Mouse (Mus musculus) neural tube, embryonic 13.5 days (tissue): ENCODE results near the gene Cd70. TPM values are rescaled to one million over a fixed set of nuclear protein-coding genes. Genes with fewer than 3 reads are reported as not detected.

Experiments used
- ATAC-seq: fragments of 200-750 bp; cut with Nextera tagmentation; 2 replicates; pipeline ENCODE4 v1.8.0; 2017; ENCODE audit warnings: low read depth, mild to moderate bottlenecking, moderate TSS enrichment, moderate library complexity
- H3K27ac ChIP-seq: fragments of 300-500 bp; sonication (generic); replicated peaks from 2 replicates; pipeline ENCODE4 v1.5.1; 2015; ENCODE audit warnings: moderate library complexity, mild to moderate bottlenecking, inconsistent platforms
- H3K27me3 ChIP-seq: fragments of 300-500 bp; sonication (generic); 2 replicates; pipeline ENCODE4 v1.6.1; 2015; ENCODE audit warnings: mild to moderate bottlenecking, inconsistent platforms
- H3K36me3 ChIP-seq: fragments of 300-500 bp; sonication (generic); 2 replicates; pipeline ENCODE4 v1.6.1; 2015; ENCODE audit warnings: mild to moderate bottlenecking, inconsistent platforms
- H3K4me1 ChIP-seq: fragments of 300-500 bp; sonication (generic); replicated peaks from 2 replicates; pipeline ENCODE4 v1.6.1; 2015; ENCODE audit warnings: inconsistent platforms
- H3K4me2 ChIP-seq: fragments of 300-500 bp; sonication (generic); 2 replicates; pipeline ENCODE4 v1.6.1; 2015; ENCODE audit warnings: inconsistent platforms, mild to moderate bottlenecking, moderate library complexity
- H3K4me3 ChIP-seq: fragments of 300-500 bp; sonication (generic); 2 replicates; pipeline ENCODE4 v1.5.1; 2015; ENCODE audit warnings: mild to moderate bottlenecking, inconsistent platforms
- H3K9ac ChIP-seq: fragments of 300-500 bp; sonication (generic); 2 replicates; pipeline ENCODE4 v1.6.1; 2015; ENCODE audit warnings: moderate library complexity, mild to moderate bottlenecking, inconsistent platforms
- H3K9me3 ChIP-seq: fragments of 300-500 bp; sonication (generic); 2 replicates; pipeline ENCODE4 v1.6.1; 2016; ENCODE audit warnings: inconsistent platforms
- WGBS: fragments of 180-500 bp; shearing (Covaris S2); methylation state at CpG from one replicate; pipeline ENCODE4 v1.1.7; 2015; 5-methylcytosine and 5-hydroxymethylcytosine counted together
- polyA plus RNA-seq: library from polyadenylated mRNA; unstranded; fragments of >200 nt; fragmentation: Nextera tagmentation; extraction: Ambion mirVana; gene quantifications from 2 replicates; pipeline ENCODE4 v1.2.1, GENCODE M21; 2015

The Cd70 gene
- 0.56 and 0.62 TPM in 2 replicates for polyA plus RNA-seq

DNA sequence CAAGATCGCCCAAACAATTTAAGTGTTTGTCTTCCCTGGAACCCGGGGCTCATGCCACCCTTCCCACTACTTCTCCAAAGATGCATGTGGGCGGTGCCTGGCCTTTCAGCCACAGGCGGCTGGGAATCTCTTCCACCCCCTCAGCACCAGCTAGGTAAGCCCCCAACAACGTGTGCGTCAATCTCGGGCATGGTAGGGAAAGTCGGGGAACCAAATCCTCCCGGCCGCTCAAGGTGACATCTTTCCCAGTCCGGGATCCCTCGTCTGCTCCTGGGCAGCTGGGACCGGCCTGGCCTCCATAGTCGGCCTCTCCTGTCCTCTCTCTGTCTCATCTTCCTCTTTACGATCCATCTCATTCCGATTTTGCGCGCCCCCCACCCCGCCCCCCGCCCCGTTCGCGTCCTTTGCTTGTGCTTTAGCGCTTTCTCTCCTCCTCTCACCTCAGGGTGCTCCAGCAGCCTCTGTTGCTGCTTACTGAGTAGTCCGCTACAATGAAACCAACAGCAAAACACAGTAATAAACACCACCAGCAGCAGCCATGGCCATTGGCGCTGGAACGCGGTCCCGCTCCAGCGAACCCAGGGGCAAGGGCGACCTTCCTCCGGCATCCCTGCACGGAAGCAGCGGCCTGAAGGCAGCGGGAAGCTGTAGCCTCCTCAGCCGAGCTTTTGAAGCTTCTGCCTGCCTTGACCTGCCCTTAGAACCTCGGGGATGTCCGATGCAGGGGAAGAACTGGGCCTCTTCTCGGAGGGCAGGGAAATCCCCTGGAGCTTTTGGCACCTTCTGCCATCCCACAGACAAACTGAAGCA, at the start of gene Cd70:
TSS of gene Cd70 (minus strand) at position 784 of the 810 bp plus-strand sequence.
- Histone ChIP-seq H3K9ac (peak within 1 kb of the TSS; percentile 59), H3K4me2 (peak within 1 kb of the TSS; percentile 58), H3K36me3 (no peaks in the 10 kb centered on the region), H3K4me3 (peak within 1 kb of the TSS; percentile 37), H3K4me1 (peaks cover 14% of the 10 kb centered on the region), H3K27ac (no peak within 1 kb of the TSS), H3K27me3 (peaks cover 52% of the 10 kb centered on the region), H3K9me3 (no peaks in the 10 kb centered on the region)
- peak; percentile 65; the same call in 1 of the 2 replicates for ATAC-seq
- WGBS, result 4% methylated on average over 39 of the region's 39 CpGs

DNA sequence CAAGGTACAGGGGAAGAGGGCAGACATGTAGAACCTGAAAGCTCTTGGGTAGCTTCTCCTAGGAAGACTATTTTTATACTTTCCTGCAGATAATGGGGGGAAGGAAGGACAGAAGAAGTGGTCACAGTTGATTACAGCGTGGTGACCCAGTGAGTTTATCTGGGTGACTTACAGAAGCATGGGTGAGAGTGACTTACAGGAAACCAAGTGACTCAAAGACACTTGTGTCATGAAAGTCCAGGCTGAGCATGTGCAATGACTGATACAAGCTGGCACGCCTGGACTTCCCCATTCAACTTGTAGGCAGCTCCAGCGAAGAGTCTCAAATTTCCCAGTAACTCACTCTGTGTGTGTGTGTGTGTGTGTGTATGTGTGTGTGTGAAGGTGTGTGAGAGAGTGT, 48.7 kb upstream of the Cd70 start:
- H3K36me3 ChIP-seq, result no peaks in the 10 kb centered on the region
- H3K4me2 ChIP-seq, result no peak overlapping the region
- no peaks in the 10 kb centered on the region for H3K9me3 ChIP-seq
- H3K27me3 ChIP-seq, result no peaks in the 10 kb centered on the region
- 80% methylated on average over 3 of the region's 3 CpGs for WGBS
- H3K9ac ChIP-seq, result no peak overlapping the region
- no peak overlapping the region for H3K4me3 ChIP-seq
- ATAC-seq, result no peak
- no peak overlapping the region for H3K27ac ChIP-seq
- H3K4me1 ChIP-seq, result no peaks in the 10 kb centered on the region

DNA sequence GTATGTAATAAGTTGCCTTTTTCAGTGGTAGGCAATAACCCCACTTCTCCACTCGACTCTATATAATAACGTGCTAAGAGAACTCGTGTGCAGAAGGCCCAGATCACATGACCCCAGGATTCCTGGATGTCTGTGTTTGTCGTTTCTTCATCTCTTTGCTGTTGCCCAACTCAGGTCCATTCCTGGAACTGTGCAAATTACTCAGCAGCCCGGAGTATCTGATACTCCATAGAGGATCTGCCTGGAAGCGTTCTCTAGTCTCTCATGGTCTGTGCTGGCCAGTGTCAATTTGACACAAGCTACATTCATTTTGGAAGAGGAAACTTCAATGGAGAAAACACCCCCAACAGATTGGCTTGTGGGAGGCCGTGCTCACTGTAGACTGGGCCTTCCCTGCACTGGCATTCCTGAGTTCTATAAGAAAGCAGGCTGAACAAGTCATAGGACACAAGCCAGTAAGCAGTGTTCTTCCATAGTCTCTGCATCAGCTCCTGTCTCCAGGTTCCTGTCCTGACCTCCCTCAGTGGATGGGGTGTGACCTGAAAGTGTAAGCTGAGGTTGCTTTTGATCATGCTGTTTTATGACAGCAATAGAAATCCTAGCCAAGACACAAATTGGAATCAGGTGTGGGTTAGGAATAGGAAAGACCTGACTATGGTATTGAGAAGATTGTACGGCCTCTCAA, 45.9 kb upstream of the Cd70 start:
- no peaks in the 10 kb centered on the region for H3K36me3 ChIP-seq
- H3K27ac ChIP-seq, result no peak overlapping the region
- no peak for ATAC-seq
- H3K4me2 ChIP-seq, result no peak overlapping the region
- no peaks in the 10 kb centered on the region for H3K9me3 ChIP-seq
- H3K4me3 ChIP-seq, result no peak overlapping the region
- WGBS, result 78% methylated on average over 8 of the region's 8 CpGs
- H3K4me1 ChIP-seq, result no peaks in the 10 kb centered on the region
- H3K9ac ChIP-seq, result no peak overlapping the region
- H3K27me3 ChIP-seq, result no peaks in the 10 kb centered on the region

DNA sequence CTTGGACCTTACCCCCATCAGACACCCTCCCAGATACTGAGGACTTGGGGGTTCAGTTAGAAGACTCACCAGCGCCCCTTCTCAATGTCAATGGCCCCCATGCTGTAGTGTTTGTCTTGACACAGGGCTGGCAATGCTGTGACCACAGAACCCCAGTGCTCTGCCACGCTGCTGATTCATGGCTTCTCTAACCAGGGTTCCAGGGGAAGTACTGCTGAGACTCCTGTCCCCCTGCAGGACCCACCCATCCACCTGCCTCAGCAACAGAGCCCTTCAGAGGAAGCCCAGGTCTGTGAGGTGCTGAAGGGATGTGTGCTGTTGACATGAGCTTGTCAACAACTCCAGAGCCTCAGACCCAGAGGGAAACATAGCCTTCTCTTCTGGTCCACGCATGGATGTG, 45.2 kb upstream of the Cd70 start:
- Histone ChIP-seq H3K27me3 (no peaks in the 10 kb centered on the region), H3K4me2 (no peak overlapping the region), H3K9ac (no peak overlapping the region), H3K9me3 (no peaks in the 10 kb centered on the region), H3K27ac (no peak overlapping the region), H3K4me3 (no peak overlapping the region), H3K36me3 (no peaks in the 10 kb centered on the region), H3K4me1 (no peaks in the 10 kb centered on the region)
- no peak for ATAC-seq
- WGBS, result 94% methylated on average over 3 of the region's 3 CpGs

DNA sequence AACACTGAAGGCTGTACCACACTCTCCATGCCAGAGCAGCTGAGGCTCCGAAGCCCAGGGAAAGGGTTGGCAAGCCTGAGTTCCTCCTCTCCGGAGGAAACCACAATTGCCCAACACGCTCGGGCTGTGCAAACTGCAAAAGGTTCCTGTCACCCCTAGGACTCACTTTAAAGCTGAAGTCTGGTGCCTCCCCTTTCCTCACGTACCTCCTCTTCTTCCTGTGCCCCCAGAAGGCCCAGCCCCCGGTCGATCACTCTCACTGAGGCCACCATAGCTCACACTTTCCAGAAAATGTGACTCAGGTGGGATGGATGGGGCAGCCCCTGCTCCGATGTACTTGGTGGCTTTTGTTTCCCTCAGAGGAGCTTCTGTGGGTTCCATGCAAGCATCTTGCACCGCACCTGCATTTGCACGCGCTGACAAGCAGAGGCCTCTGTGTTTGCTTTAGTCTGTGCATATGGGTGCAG, 44.5 kb upstream of the Cd70 start, which contains the start of gene Tnfsf14:
TSS of gene Tnfsf14 (minus strand) at position 137 of the 467 bp plus-strand sequence.
- no peak within 1 kb of the TSS for H3K9ac ChIP-seq
- H3K9me3 ChIP-seq, result no peaks in the 10 kb centered on the region
- no peak within 1 kb of the TSS for H3K4me2 ChIP-seq
- H3K4me1 ChIP-seq, result no peaks in the 10 kb centered on the region
- WGBS, result 85% methylated on average over 11 of the region's 11 CpGs
- no peak within 1 kb of the TSS for H3K4me3 ChIP-seq
- no peaks in the 10 kb centered on the region for H3K36me3 ChIP-seq
- no peak within 1 kb of the TSS for H3K27ac ChIP-seq
- ATAC-seq, result no peak
- no peaks in the 10 kb centered on the region for H3K27me3 ChIP-seq

DNA sequence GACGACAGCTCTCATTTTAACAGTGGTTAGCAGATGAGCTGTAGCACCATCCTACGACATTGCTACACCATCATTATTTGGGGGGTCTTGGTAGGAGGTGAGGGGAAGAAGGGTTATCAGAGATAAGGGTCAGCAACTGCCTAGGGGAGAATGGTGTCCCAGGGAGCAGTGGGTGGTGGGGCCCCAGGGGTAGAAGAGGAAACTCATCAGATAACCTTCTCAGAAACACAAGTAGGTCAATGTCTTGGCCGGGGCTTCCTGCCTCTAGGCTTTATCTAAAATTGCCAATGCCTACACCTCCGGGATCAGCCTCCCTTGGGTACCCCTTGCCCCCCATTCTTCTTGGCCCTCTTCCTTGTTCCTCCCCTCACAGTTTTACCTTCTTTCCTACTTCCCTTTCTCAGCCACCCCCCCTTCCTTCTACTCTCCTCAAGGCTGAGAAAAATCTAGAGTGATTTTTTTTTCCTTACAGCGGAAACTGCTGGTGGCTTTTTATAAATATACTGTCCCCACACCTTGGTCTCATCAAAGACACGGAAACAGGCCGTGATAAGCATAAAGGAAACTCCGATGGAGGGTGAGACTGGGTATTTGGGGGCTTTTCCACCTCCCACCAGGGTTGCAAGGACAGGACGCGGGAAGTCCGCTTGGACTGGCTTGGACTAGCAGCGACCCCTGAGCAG, 39.1 kb upstream of the Cd70 start:
- ATAC-seq, result no peak
- Histone ChIP-seq H3K9ac (no peak overlapping the region), H3K9me3 (no peaks in the 10 kb centered on the region), H3K27ac (no peak overlapping the region), H3K36me3 (no peaks in the 10 kb centered on the region), H3K27me3 (no peaks in the 10 kb centered on the region), H3K4me1 (no peaks in the 10 kb centered on the region), H3K4me2 (no peak overlapping the region), H3K4me3 (no peak overlapping the region)
- WGBS, result 89% methylated on average over 12 of the region's 12 CpGs

DNA sequence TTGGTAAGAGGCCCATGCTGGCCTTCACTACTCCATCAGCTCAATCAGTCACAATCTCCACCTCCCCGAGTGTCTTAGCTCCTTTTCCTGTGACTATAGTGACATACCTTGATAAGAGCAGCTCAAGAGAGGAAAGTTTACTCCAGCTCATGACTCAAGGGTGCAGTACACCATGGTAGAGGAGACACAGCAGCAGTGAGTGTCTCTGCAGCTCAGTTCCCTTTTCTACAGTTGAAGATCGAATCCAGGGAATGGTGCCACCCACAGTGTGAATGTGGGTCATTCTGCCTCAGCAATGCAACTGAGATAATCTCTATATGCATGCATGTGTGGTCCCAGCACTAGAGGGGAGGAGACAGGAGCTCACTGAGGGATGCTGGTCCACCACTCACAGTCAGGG, 36.1 kb upstream of the Cd70 start:
- Histone ChIP-seq H3K4me3 (no peak overlapping the region), H3K4me2 (no peak overlapping the region), H3K4me1 (no peaks in the 10 kb centered on the region), H3K9ac (no peak overlapping the region), H3K27me3 (no peaks in the 10 kb centered on the region), H3K27ac (no peak overlapping the region), H3K9me3 (no peaks in the 10 kb centered on the region), H3K36me3 (no peaks in the 10 kb centered on the region)
- 73% methylated on average over 2 of the region's 2 CpGs for WGBS
- no peak for ATAC-seq

DNA sequence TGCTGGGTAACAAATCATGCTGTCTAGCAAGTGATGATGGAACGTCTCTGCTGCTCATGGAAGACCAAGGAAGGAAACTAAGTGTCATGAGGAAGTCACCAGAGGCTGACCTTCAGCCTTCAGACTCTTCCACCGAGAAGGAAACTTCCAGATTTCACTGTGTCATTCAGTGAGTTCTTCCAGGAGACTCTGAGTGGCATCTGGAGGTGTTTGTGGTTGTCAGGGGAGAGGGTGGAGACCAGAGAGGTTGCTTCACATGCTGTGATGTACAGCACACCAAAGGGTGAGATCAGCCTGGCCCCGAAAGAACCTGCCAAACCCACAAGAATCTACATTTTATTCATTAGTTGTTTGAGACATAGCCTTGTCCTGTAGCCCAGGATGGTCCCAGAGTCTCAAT, 33.3 kb upstream of the Cd70 start:
- Histone ChIP-seq H3K4me2 (no peak overlapping the region), H3K27ac (no peak overlapping the region), H3K9ac (no peak overlapping the region), H3K4me3 (no peak overlapping the region), H3K27me3 (no peaks in the 10 kb centered on the region), H3K4me1 (no peaks in the 10 kb centered on the region), H3K36me3 (no peaks in the 10 kb centered on the region), H3K9me3 (no peaks in the 10 kb centered on the region)
- WGBS, result 72% methylated on average over 3 of the region's 3 CpGs
- no peak for ATAC-seq

DNA sequence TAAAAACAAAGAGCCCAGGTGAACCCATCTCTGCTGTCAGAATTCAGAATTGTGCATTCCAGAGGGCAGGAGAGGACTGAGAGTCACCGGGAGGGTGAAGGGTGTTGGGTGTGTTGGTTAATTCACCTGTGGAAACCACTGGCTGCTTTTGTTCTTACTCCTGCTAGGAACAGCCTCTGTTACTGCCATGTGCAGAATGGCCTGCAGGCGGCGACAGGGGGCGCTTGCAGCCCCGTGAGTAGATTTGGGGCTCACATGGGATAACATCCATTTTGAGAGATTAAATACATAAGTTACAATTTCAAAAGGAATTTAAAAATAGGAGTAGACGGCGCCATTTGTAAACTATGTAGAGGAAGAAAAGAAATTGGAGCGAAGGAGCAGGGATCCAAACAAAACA, 30.8 kb upstream of the Cd70 start:
- Histone ChIP-seq H3K4me1 (no peaks in the 10 kb centered on the region), H3K9ac (no peak overlapping the region), H3K9me3 (no peaks in the 10 kb centered on the region), H3K36me3 (no peaks in the 10 kb centered on the region), H3K27ac (no peak overlapping the region), H3K4me2 (no peak overlapping the region), H3K27me3 (no peaks in the 10 kb centered on the region), H3K4me3 (no peak overlapping the region)
- 37% methylated on average over 8 of the region's 8 CpGs for WGBS
- ATAC-seq, result no peak

DNA sequence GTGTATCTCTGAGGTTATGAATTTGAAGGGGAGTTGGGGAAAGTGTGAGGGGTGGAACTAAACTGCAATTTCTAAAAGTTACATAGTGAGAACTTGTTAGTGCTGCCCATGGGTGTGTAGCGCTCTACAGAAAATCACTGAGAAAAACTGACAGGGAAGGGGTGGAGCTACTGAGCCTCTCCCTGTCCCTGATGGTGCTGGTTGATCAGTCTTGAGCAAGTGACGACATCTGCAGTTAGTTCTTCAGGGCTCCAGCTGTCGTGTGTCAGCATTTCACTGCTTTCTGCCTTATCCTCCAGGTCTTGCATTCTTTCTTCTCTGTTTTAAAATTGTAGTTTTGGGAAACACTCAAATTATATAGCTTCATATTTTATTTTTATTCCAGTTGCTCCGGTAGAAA, 23.8 kb upstream of the Cd70 start:
- WGBS, result 87% methylated on average over 4 of the region's 4 CpGs
- no peak overlapping the region for H3K4me2 ChIP-seq
- no peak overlapping the region for H3K27ac ChIP-seq
- H3K36me3 ChIP-seq, result no peaks in the 10 kb centered on the region
- no peaks in the 10 kb centered on the region for H3K4me1 ChIP-seq
- ATAC-seq, result no peak
- no peak overlapping the region for H3K9ac ChIP-seq
- H3K27me3 ChIP-seq, result no peaks in the 10 kb centered on the region
- no peaks in the 10 kb centered on the region for H3K9me3 ChIP-seq
- no peak overlapping the region for H3K4me3 ChIP-seq

DNA sequence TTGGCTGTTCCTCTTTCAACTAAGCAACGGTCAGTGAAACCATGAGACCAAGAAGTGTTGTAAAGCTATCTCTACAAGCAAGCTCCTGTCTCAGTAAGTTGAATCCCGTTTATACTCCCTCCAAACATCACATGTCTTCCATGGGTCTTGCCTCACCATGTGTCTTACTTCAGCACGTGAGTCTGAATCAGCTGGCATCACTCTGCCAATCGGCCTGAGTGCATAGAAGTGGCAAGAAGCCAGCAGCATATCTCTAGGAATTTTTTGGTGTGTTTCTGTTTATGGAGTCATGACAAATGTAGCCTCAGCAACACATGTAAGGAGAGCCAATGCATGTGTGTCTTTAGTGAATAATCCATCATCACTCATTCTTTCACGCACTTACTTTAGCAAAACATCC, 22.8 kb upstream of the Cd70 start:
- 83% methylated on average over 5 of the region's 5 CpGs for WGBS
- no peaks in the 10 kb centered on the region for H3K27me3 ChIP-seq

DNA sequence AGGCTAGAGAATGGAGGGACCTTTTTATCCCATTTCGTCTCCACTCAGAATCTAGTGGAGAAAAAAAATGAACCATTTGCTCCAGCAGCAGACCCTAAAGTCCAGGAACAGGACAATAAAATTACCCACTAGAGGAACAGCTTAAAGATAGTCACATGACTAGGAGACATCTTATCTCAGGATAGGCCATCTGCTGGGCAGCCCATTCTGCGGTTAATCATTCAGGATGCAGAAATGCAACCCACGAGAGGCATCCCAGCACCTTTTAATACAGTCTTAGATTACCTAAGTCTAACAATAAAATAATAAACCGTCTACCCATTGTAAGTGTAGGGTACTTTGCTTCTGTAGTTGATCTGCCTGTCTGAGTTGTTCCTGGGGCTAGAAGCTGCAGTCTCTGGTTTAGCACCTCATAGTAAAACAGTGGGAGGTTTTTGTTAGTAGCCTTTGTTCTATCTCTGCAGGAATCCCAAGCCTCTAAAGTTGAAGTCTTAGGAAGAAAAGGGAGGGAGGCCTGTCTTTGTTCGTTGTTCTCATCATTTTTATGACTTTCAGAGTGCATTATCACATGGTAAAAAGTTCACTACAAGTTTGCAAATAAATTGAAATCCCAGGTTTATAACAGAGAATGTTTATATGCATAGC, 21.2 kb upstream of the Cd70 start:
- Histone ChIP-seq H3K4me2 (no peak overlapping the region), H3K36me3 (no peaks in the 10 kb centered on the region), H3K9me3 (no peaks in the 10 kb centered on the region), H3K27me3 (no peaks in the 10 kb centered on the region), H3K4me1 (no peaks in the 10 kb centered on the region), H3K4me3 (no peak overlapping the region), H3K27ac (no peak overlapping the region), H3K9ac (no peak overlapping the region)
- 30% methylated on average over 5 of the region's 5 CpGs for WGBS
- no peak for ATAC-seq

More for the DNA sequence above, 22.8 kb upstream of the Cd70 start:
- ATAC-seq, result no peak
- H3K27ac ChIP-seq, result no peak overlapping the region
- H3K4me1 ChIP-seq, result no peaks in the 10 kb centered on the region
- H3K36me3 ChIP-seq, result no peaks in the 10 kb centered on the region
- no peak overlapping the region for H3K9ac ChIP-seq
- no peak overlapping the region for H3K4me2 ChIP-seq
- no peaks in the 10 kb centered on the region for H3K9me3 ChIP-seq
- no peak overlapping the region for H3K4me3 ChIP-seq
